Mouse (Mus musculus): ENCODE measurements around the gene Mosmo. TPM values are rescaled to one million over a fixed set of nuclear protein-coding genes. Genes with fewer than 3 reads are reported as not detected.

Gene Mosmo
- 10 to 100 TPM; 25.6 to 31.3 TPM for total RNA-seq (2021)
- long read RNA-seq, experiment 1, partial matches to known transcripts, result 1 of 5 reads
- long read RNA-seq, experiment 1, other reads (novel, unspliced or antisense), result 0 of 5 reads
- long read RNA-seq, experiment 2, full-length matches to known transcripts, result 3 of 5 reads
- long read RNA-seq, experiment 2, partial matches to known transcripts, result 2 of 5 reads
- long read RNA-seq, experiment 2, other reads (novel, unspliced or antisense), result 0 of 5 reads

- DNase-seq (ENCODE audit: low spot score in 2 of 2), result peak; percentile 77 to 79
Observed at GRCm38 (mm10) chr7:120677001-120677643, at the start of gene Mosmo. TSS of gene Mosmo (plus strand) at chr7:120677618.

DNA sequence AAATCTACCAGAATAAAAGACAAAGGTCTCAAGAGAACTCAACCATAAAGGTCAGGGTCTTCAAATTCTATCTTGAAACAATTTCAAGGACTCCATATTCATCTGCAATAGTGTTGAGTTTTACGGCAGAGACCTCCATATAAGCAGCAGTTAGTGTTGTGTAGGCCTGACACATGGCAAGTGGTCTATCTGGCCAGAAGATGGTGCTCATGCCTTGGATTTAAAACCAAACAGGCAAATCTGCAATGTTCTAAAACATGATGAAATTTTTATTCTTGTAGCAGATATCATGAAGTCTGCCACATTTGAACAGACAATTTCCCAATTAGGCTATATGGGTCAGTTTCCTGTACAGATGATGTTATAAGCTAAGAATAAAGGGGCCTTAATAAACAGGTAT lies 44.9 kb upstream of the Mosmo start:
- DNase-seq (ENCODE audit: low spot score in 2 of 2), result no peak

DNA sequence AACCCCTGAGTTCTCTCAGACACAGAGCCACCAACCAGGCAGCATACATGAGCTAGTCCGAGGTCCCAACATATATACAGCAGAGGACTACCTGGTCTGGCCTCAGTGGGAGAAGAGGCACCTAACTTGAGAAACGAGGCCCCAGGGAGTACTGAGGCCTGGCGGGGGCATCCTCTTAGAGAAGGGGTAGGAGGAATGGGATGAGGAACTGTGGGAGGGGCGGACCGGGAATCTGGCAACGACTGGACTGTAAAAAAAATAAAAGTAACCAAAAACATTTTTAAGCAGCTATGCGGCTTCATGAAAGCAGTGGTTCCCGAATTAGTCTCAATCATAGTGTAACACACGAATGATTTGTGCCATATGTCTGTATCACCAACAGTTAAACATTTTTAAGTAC lies 43.1 kb upstream of the Mosmo start:
- DNase-seq (ENCODE audit: low spot score in 2 of 2), result no peak

GRCm38 (mm10) chr7:120634711-120635361 lies 42.6 kb upstream of the Mosmo start, which contains the start of gene Uqcrc2:
TSS of gene Uqcrc2 (plus strand) at chr7:120635176.
- DNase-seq (ENCODE audit: low spot score in 2 of 2), result peak; percentile 71 to 88

DNA sequence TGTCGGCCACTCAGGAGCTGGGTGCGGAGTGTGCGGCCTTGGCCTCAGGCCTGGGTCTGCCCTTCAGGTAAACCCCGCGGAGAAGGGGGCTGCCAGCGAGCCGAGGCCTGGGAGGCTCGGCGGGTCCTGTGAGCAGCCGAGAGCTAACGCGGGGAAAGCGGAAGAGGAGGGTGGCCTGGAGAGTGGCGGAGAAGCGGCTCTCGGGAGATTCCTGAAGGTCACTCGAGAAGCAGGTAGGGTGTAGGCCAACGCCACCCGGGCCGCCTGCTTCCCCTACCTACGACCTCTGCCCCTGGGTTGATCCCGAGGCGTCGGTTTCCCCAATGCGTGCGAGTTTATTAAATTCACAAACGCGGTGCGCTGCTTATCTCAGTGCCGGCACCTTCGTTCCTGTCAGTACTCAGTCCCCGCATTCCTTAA lies 42.0 kb upstream of the Mosmo start:
- no peak for DNase-seq (ENCODE audit: low spot score in 2 of 2)

GRCm38 (mm10) chr7:120635821-120636220 lies 41.6 kb upstream of the Mosmo start:
- DNase-seq (ENCODE audit: low spot score in 2 of 2), result no peak

DNA sequence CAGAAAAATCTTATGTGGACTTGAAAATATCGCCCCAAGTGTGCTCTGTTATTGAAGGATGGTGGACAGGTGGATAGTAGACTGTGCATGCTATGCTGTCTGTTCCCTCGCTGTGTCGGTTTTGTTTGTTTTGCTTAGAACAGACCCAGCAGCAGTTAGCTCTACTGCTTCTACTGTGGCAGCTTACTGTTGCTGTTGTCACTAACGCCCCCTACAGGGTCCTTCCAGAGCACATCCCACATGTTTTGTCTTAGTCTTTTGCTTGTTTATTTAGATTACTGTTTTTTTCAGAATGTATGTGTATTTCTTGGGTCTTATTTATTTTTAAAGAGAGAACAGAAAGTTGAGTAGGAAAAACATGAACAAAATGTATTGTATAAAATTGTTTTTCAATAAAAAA lies 34.2 kb upstream of the Mosmo start:
- no peak for DNase-seq (ENCODE audit: low spot score in 2 of 2)

DNA sequence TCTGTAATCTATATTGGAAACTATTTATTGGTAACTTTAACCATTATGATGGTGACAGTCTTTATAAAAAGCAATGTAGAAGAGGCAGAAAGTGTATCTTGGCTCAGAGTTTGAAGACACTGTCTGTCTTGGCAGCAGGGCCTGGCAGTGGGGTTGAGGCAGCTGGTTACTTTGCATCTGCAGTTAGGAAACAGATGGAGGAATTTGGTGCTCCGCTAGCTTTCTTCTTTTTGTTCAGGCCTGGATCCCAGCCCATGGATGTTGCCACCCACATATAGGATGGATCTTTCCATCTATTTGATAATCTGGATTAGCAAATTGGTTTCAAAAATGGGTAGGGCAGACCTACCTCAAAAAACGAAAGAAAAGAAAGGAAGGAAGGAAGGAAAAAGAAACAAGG lies 29.6 kb upstream of the Mosmo start:
- DNase-seq (ENCODE audit: low spot score in 2 of 2), result no peak

- DNase-seq (ENCODE audit: low spot score in 2 of 2), result no peak
Observed at GRCm38 (mm10) chr7:120662079-120662478, 15.3 kb upstream of the Mosmo start.

GRCm38 (mm10) chr7:120670153-120670875 lies 7.1 kb upstream of the Mosmo start, which contains the start of gene Pdzd9:
TSS of gene Pdzd9 (minus strand) at chr7:120670343.
- peak; percentile 73 to 77 for DNase-seq (ENCODE audit: low spot score in 2 of 2)

GRCm38 (mm10) chr7:120671271-120671670 lies 6.1 kb upstream of the Mosmo start:
- DNase-seq (ENCODE audit: low spot score in 2 of 2), result no peak

DNA sequence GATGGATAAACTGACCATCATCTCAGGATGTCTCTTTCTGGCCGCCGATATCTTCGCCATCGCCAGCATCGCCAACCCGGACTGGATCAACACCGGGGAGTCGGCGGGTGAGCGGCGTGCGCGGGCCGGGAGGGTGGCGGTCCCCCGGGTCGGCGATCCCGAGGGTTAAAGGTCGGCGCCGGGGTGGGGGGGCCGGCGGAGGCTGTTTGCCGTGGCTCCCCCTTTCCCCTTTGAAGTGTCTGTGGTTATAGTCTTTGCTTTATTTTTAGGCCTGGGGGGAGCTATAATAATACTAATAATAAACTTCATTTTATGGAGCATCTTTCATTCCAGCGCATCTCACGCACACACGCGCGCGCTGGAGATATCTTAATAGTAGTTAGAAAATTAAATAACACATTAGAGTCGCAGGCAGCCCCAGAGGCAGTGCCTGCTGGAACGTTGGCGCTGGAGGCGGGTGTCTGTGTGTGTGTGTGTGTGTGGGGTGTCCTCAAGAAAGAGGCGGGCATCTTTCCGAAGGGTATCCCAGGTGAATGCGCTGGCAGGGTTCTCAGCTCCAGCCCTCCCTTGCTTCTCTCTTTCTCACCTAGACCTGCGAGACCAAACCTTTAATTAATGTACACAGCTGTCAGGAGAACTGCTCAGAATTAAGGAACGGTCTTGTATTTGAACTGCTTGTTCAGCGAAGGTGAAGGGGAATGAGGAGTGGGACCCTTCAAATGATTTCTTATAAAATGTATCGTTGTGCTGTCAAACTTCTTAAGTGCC lies 530 bp downstream of the Mosmo start:
- DNase-seq (ENCODE audit: low spot score in 2 of 2), result peak; percentile 23 to 42

DNA sequence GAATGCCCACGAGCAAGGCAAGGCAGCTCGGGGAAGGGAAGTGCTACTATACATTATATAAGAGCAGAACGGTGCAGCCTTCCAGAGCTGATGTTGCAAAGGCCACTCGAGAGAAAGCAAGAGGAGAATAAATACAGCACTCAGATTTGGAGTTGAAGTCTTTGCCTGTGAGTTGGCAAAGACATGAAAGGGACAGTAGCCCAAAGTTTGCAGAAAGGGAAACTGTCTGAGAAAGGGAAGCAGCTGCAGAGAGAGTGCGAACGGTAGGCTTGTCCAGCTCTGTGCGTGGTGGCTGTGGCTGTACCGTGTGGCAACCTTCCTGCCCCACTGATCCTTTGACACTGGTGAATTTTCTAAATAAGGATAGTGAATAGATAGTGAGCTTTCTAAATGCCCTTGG lies 1.6 kb downstream of the Mosmo start:
- DNase-seq (ENCODE audit: low spot score in 2 of 2), result no peak

DNA sequence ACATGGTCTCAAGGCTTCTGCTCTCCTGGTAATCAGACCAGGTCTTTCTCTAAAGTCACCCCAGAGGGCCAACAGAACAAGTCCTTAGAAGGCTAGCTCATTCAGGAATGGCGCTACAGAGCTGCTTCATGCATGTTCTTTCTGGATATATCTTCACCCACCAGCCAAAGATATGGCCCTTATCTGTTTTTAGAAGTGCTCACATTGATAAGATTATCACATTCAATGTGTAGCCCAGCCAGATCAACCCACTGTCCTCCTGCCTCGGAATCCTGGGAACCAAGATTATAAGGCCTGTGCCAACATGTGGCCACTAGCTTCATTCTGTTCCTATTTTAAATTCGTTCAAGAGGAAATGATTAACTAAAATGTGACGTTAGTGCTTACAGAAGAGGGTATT lies 4.6 kb downstream of the Mosmo start:
- no peak for DNase-seq (ENCODE audit: low spot score in 2 of 2)

DNA sequence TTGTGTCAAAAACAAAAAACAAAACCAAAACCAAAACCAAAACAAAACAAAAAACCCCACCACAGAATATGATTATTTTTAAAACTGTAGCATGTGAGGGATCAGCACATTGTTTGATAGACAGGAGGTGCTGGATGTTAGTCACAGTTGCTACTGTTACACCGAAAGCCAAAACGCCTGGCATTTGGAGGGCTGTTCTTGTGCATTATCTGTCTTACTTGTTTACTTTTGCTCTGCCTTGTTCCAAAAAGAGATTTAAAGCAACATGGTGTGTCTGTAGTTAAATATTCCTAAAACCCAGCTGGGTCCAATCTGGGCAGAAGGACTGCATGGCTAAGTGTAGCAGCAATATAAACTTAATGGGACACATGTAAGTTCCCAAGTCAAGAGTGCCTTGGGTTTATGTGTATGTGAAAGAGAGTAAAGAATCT lies 7.3 kb downstream of the Mosmo start:
- no peak for DNase-seq (ENCODE audit: low spot score in 2 of 2)

DNA sequence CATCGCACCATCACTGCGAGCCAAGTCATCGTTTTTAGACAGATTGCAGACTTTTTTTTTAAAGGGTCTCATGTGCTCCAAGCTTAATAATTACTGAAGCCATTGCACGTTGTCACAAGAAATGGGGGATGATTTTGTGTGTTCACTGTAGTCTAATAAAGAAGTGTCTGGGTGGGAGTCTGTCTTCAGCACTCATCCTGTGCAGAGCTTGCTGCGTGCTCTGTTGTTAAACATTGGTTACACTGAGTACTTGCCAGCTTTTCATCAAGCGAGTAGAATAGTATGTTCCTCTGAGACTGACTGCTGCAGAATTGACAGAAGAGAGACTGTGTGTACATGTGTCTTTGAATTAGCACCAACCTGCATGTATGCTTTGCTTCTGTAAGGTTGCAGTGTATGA lies 7.8 kb downstream of the Mosmo start:
- no peak for DNase-seq (ENCODE audit: low spot score in 2 of 2)

DNA sequence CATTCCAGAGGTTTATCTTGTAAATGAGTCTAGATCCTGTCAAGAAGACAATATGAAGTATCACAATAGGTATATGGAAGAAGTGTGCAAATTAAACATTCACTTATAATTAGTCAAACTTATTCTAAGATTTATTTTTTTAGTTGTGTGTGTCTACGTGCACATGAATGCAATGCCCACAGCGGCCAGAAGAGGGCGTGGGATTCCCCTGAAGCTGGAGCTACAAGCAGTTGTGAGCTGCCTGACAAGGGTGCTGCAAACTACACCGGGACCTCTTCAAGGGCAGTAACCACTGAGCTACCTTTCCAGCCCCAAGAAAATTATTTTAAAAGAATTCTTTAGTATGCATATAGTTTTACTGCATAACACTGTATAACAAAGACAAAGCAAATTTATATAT lies 13.2 kb downstream of the Mosmo start:
- DNase-seq (ENCODE audit: low spot score in 2 of 2), result no peak

GRCm38 (mm10) chr7:120693831-120694375 lies 16.5 kb downstream of the Mosmo start:
- no peak for DNase-seq (ENCODE audit: low spot score in 2 of 2)

DNA sequence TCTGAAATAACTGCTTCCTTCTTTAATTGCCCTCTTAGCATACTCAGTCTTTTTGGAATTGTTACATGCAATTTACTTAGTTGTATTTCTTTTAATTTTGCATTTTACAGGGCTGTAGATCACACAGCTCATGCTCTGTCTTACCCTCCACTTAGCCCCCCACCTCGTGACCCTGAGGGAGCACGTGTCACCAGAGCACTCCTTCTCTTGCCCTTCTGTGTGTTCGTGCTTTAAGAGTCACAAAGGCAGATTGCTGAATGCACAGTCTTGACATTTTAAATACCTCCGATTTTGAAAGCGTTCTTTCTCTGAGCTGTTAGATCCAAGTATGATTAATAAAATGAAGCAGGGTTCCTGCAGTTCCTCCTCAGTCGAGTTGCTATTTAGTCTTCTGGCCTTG lies 17.8 kb downstream of the Mosmo start:
- DNase-seq (ENCODE audit: low spot score in 2 of 2), result no peak

- no peak for DNase-seq (ENCODE audit: low spot score in 2 of 2)
Observed at GRCm38 (mm10) chr7:120695641-120696040, 18.2 kb downstream of the Mosmo start.

DNA sequence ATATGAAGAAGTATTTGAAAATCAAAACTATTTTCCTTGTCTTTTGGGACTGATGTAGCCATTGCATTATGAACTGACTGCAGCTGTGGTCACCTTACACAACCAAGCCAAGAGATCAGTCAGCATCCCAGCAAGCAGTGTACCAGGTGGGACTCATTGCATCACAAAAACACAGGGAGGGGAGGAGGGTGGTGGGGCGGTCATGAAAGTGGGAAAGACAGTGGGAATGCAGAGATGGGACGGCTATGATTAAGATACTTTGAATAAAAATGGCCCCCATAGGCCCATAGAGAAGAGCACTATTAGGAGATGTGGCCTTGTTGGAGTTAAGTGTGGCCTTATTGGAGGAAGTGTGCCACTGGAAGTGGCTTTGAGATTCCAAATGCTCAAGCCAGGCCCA lies 18.9 kb downstream of the Mosmo start:
- no peak for DNase-seq (ENCODE audit: low spot score in 2 of 2)

Measured in gastrocnemius, postnatal 4 days (tissue).